Mouse (Mus musculus) kidney, adult 2 months (tissue): ENCODE results near the gene Cbx1. TPM values are rescaled to one million over a fixed set of nuclear protein-coding genes. Genes with fewer than 3 reads are reported as not detected.

Experiments
- DNase-seq: peaks from one replicate; pipeline ENCODE4 v3.0.0; 2021
- H3K27ac ChIP-seq: fragments of 200-500 bp; 2 replicates; pipeline ENCODE4 v1.5.1; 2012; ENCODE audit warnings: low read depth, low read length, control low read depth, inconsistent platforms; ENCODE audit not compliant: insufficient read depth
- H3K27me3 ChIP-seq: fragments of 200-500 bp; replicated peaks from 2 replicates; pipeline ENCODE4 v1.6.1; 2012; ENCODE audit warnings: mild to moderate bottlenecking, moderate library complexity, low read length, inconsistent platforms; ENCODE audit not compliant: control insufficient read depth, insufficient read depth
- H3K36me3 ChIP-seq: fragments of 200-500 bp; 2 replicates; pipeline ENCODE4 v1.6.1; 2012; ENCODE audit warnings: mild to moderate bottlenecking, moderate library complexity, low read length, inconsistent platforms; ENCODE audit not compliant: control insufficient read depth, insufficient read depth
- H3K4me1 ChIP-seq: fragments of 200-500 bp; 2 replicates; pipeline ENCODE4 v1.6.1; 2011; ENCODE audit warnings: low read length; ENCODE audit not compliant: control insufficient read depth, insufficient read depth
- H3K4me3 ChIP-seq: fragments of 200-500 bp; 2 replicates; pipeline ENCODE4 v1.5.1; 2011; ENCODE audit warnings: mild to moderate bottlenecking, low read depth, low read length, control low read depth; ENCODE audit not compliant: insufficient read depth
- CTCF ChIP-seq: fragments of 200-500 bp; conservative IDR thresholded peaks from 2 replicates; pipeline ENCODE4 v1.5.1; 2011; ENCODE audit warnings: low read depth, mild to moderate bottlenecking, control low read depth, low read length, moderate library complexity, mixed read lengths; ENCODE audit not compliant: insufficient read depth, insufficient read length
- POLR2A ChIP-seq: fragments of 200-500 bp; IDR thresholded peaks from one replicate; pipeline ENCODE4 v1.6.1; 2011; ENCODE audit warnings: low read depth, low read length, control low read depth
- WGBS: fragments of 180-500 bp; shearing (Covaris S2); methylation state at CpG from one replicate; pipeline ENCODE4 v1.1.7; 2018; 5-methylcytosine and 5-hydroxymethylcytosine counted together
- polyA plus RNA-seq: library from polyadenylated mRNA; depleted of rRNA; stranded (reverse); fragments of >200 nt; gene quantifications from 2 replicates; pipeline ENCODE4 v1.2.3, GENCODE M21; 2012; rRNA removed

Gene Cbx1
- polyA plus RNA-seq, 1 experiment, result 18.7 TPM

- H3K27ac ChIP-seq, result no peak within 1 kb of the TSS
- H3K4me1 ChIP-seq, result no peaks in the 10 kb centered on the region
- no peak for TF ChIP-seq POLR2A
- no peak for TF ChIP-seq CTCF
- no peaks in the 10 kb centered on the region for H3K27me3 ChIP-seq
- 2% methylated on average over 60 of the region's 60 CpGs for WGBS
- peak within 1 kb of the TSS; percentile 83 for H3K4me3 ChIP-seq
- no peaks in the 10 kb centered on the region for H3K36me3 ChIP-seq
- peak; percentile 58 for DNase-seq
Measured at GRCm38 (mm10) chr11:96849681-96850467, 60.9 kb downstream of the Cbx1 start, which contains the start of gene Copz2. Copz2 (plus strand) TSS chr11:96849870.

GRCm38 (mm10) chr11:96857446-96857845 lies 68.5 kb downstream of the Cbx1 start:
- WGBS, result 77% methylated on average over 5 of the region's 5 CpGs
- no peak for TF ChIP-seq POLR2A
- no peak for TF ChIP-seq CTCF
- H3K36me3 ChIP-seq, result no peaks in the 10 kb centered on the region
- H3K27me3 ChIP-seq, result no peaks in the 10 kb centered on the region
- DNase-seq, result no peak
- no peak overlapping the region for H3K27ac ChIP-seq
- H3K4me3 ChIP-seq, result no peak overlapping the region
- peaks cover 2% of the 10 kb centered on the region; the same call in 1 of the 2 replicates for H3K4me1 ChIP-seq

Other genes starting within 250 kb of the Cbx1 start
- gene Snx11, start 11.6 kb upstream of the Cbx1 start, polyA plus RNA-seq, result 13.2 and 13.7 TPM in 2 replicates
- 230 and 252 TPM in 2 replicates for gene Nfe2l1, start 40.8 kb downstream of the Cbx1 start, polyA plus RNA-seq
- gene Copz2, start 60.7 kb downstream of the Cbx1 start, polyA plus RNA-seq, result 56.2 and 61.6 TPM in 2 replicates
- 35.6 and 37.2 TPM in 2 replicates for gene Cdk5rap3, start 127.4 kb downstream of the Cbx1 start, polyA plus RNA-seq
- gene Prr15l, start 139.0 kb downstream of the Cbx1 start, polyA plus RNA-seq, result 114 and 119 TPM in 2 replicates
- gene Pnpo, start 154.9 kb downstream of the Cbx1 start, polyA plus RNA-seq, result 73.0 and 77.1 TPM in 2 replicates
- 11.9 and 13.3 TPM in 2 replicates for gene Sp2, start 193.8 kb downstream of the Cbx1 start, polyA plus RNA-seq
- 0.91 and 0.95 TPM in 2 replicates for gene Sp6, start 224.3 kb downstream of the Cbx1 start, polyA plus RNA-seq
- gene Scrn2, start 240.8 kb downstream of the Cbx1 start, polyA plus RNA-seq, result 104 and 112 TPM in 2 replicates